Mouse (Mus musculus) liver, embryonic 15.5 days (tissue): ENCODE results near the gene Sema3a. TPM values are rescaled to one million over a fixed set of nuclear protein-coding genes. Genes with fewer than 3 reads are reported as not detected.

Source experiments
- ATAC-seq: fragments of 200-750 bp; cut with Nextera tagmentation; 2 replicates; pipeline ENCODE4 v1.8.0; 2017; ENCODE audit warnings: moderate number of reproducible peaks, mild to moderate bottlenecking, moderate library complexity; ENCODE audit not compliant: insufficient read depth
- H3K27ac ChIP-seq: fragments of 300-500 bp; sonication (generic); replicated peaks from 2 replicates; pipeline ENCODE4 v1.5.1; 2015; ENCODE audit warnings: mild to moderate bottlenecking, inconsistent platforms
- H3K27me3 ChIP-seq: fragments of 300-500 bp; sonication (generic); 2 replicates; pipeline ENCODE4 v1.6.1; 2015; ENCODE audit warnings: mild to moderate bottlenecking, inconsistent platforms
- H3K36me3 ChIP-seq: fragments of 300-500 bp; sonication (generic); replicated peaks from 2 replicates; pipeline ENCODE4 v1.6.1; 2015; ENCODE audit warnings: moderate library complexity, mild to moderate bottlenecking, inconsistent platforms
- H3K4me1 ChIP-seq: fragments of 300-500 bp; sonication (generic); replicated peaks from 2 replicates; pipeline ENCODE4 v1.6.1; 2015; ENCODE audit warnings: inconsistent platforms
- H3K4me2 ChIP-seq: fragments of 300-500 bp; sonication (generic); 2 replicates; pipeline ENCODE4 v1.6.1; 2015; ENCODE audit warnings: moderate library complexity, mild to moderate bottlenecking, inconsistent platforms
- H3K4me3 ChIP-seq: fragments of 300-500 bp; sonication (generic); replicated peaks from 2 replicates; pipeline ENCODE4 v1.5.1; 2015; ENCODE audit warnings: mild to moderate bottlenecking, inconsistent platforms
- H3K9ac ChIP-seq: fragments of 300-500 bp; sonication (generic); 2 replicates; pipeline ENCODE4 v1.6.1; 2015; ENCODE audit warnings: moderate library complexity, mild to moderate bottlenecking, inconsistent platforms
- H3K9me3 ChIP-seq: fragments of 300-500 bp; sonication (generic); replicated peaks from 2 replicates; pipeline ENCODE4 v1.6.1; 2016; ENCODE audit warnings: inconsistent platforms
- WGBS: fragments of 180-500 bp; shearing (Covaris S2); methylation state at CpG from one replicate; pipeline ENCODE4 v1.1.7; 2015; ENCODE audit warnings: mixed read lengths; ENCODE audit not compliant: insufficient replicate concordance; 5-methylcytosine and 5-hydroxymethylcytosine counted together
- polyA plus RNA-seq: library from polyadenylated mRNA; unstranded; fragments of >200 nt; fragmentation: Nextera tagmentation; extraction: Ambion mirVana; gene quantifications from 2 replicates; pipeline ENCODE4 v1.2.1, GENCODE M21; 2015

Gene Sema3a
- polyA plus RNA-seq, 1 experiment from 2014 or later: 1.2 TPM

GRCm38 (mm10) chr5:13157761-13158612, 32.8 kb downstream of the Sema3a start:
- 56% methylated on average over 5 of the region's 5 CpGs for WGBS
- Histone ChIP-seq H3K9ac (no peak overlapping the region), H3K4me2 (no peak overlapping the region), H3K4me1 (no peaks in the 10 kb centered on the region), H3K9me3 (no peaks in the 10 kb centered on the region), H3K36me3 (no peaks in the 10 kb centered on the region), H3K27ac (no peak overlapping the region), H3K27me3 (no peaks in the 10 kb centered on the region), H3K4me3 (no peak overlapping the region)
- no peak for ATAC-seq

- no peak overlapping the region for H3K27ac ChIP-seq
- H3K27me3 ChIP-seq: no peaks in the 10 kb centered on the region
- H3K9ac ChIP-seq: no peak overlapping the region
- no peaks in the 10 kb centered on the region for H3K9me3 ChIP-seq
- H3K4me3 ChIP-seq: no peak overlapping the region
- H3K4me1 ChIP-seq: no peaks in the 10 kb centered on the region
- H3K36me3 ChIP-seq: no peaks in the 10 kb centered on the region
- no peak for ATAC-seq
- H3K4me2 ChIP-seq: no peak overlapping the region
- WGBS: 59% methylated on average over 2 of the region's 2 CpGs
Observed at GRCm38 (mm10) chr5:13182186-13182585, 57.0 kb downstream of the Sema3a start.

- no peaks in the 10 kb centered on the region for H3K9me3 ChIP-seq
- no peaks in the 10 kb centered on the region for H3K36me3 ChIP-seq
- H3K4me2 ChIP-seq: no peak overlapping the region
- no peak overlapping the region for H3K27ac ChIP-seq
- H3K4me3 ChIP-seq: no peak overlapping the region
- no peak for ATAC-seq
- no peak overlapping the region for H3K9ac ChIP-seq
- 27% methylated on average over 3 of the region's 3 CpGs for WGBS
- no peaks in the 10 kb centered on the region for H3K27me3 ChIP-seq
- no peaks in the 10 kb centered on the region for H3K4me1 ChIP-seq
Observed at GRCm38 (mm10) chr5:13197886-13198285, 72.7 kb downstream of the Sema3a start.

DNA sequence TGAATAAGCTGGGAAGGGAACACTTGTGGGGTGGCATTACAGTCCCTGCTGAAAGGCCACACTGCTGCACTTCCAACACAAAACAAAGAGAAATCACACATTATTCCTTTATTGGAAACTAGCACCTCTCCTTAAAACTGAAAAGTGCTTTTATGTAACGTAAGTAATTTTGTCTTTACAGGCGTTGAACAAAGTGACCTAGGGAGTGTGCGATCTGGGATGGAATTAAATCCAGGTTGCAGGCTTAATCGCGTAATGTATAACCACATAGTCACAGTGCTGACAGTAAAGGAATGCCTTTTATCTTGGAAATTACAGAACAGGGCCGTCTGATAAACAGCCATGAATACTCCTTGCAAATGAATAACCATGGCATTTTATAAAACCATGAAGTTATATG, 74.5 kb downstream of the Sema3a start:
- Histone ChIP-seq H3K27ac (no peak overlapping the region), H3K9me3 (no peaks in the 10 kb centered on the region), H3K36me3 (no peaks in the 10 kb centered on the region), H3K4me3 (no peak overlapping the region), H3K27me3 (no peaks in the 10 kb centered on the region), H3K4me2 (no peak overlapping the region), H3K4me1 (no peaks in the 10 kb centered on the region), H3K9ac (no peak overlapping the region)
- 70% methylated on average over 6 of the region's 6 CpGs for WGBS
- no peak for ATAC-seq

DNA sequence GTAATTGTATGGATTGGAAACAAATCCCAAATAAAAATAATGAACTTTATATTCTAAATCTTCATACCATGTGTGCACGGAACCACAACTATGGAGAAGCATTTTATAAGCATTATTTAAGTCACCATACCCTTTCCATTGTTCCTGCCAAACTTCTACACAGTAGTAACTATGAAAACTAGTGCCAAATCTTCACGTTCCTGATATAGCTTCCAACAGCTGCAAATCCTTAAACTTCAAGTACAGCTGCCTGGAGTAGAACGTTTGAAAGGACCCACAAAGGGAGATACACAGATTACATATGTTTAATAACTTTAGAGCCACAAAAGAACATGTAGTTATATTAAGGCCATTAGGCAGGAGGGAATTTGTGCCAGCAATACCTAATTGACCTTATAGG, 130.1 kb downstream of the Sema3a start:
- Histone ChIP-seq H3K36me3 (no peaks in the 10 kb centered on the region), H3K27me3 (no peaks in the 10 kb centered on the region), H3K4me1 (no peaks in the 10 kb centered on the region), H3K4me2 (no peak overlapping the region), H3K4me3 (no peak overlapping the region), H3K9ac (no peak overlapping the region), H3K9me3 (no peaks in the 10 kb centered on the region), H3K27ac (no peak overlapping the region)
- 49% methylated on average over 3 of the region's 3 CpGs for WGBS
- ATAC-seq: no peak

- H3K4me3 ChIP-seq: no peak overlapping the region
- no peak overlapping the region for H3K9ac ChIP-seq
- H3K4me1 ChIP-seq: no peaks in the 10 kb centered on the region
- H3K27ac ChIP-seq: no peak overlapping the region
- no peaks in the 10 kb centered on the region for H3K27me3 ChIP-seq
- no peaks in the 10 kb centered on the region for H3K36me3 ChIP-seq
- H3K9me3 ChIP-seq: no peaks in the 10 kb centered on the region
- no peak for ATAC-seq
- WGBS: 36% methylated on average over 1 of the region's 1 CpGs
- H3K4me2 ChIP-seq: no peak overlapping the region
Observed at GRCm38 (mm10) chr5:13256321-13256720, 131.1 kb downstream of the Sema3a start.

DNA sequence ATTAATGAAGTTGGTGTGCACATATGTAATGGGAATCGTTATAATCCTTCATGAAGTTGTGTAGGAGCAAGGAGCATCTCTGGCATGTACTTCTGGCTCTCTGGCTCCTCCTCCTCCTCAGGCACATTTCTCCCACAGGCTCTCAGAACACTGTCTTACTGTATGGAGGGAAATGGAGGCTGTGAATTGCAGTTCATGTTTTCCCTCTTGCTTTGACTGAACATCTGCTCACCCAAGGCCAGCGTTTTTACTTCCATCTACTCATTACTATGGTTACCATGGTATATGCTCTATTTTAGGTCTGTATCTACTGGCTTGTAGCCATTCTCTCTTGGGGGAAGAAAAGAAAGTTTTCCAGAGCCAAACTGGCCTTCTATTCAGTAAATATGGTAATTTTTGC, 137.9 kb downstream of the Sema3a start:
- Histone ChIP-seq H3K4me2 (no peak overlapping the region), H3K27ac (no peak overlapping the region), H3K36me3 (no peaks in the 10 kb centered on the region), H3K4me1 (no peaks in the 10 kb centered on the region), H3K27me3 (no peaks in the 10 kb centered on the region), H3K9me3 (no peaks in the 10 kb centered on the region), H3K4me3 (no peak overlapping the region), H3K9ac (no peak overlapping the region)
- 59% methylated on average over 2 of the region's 2 CpGs for WGBS
- no peak for ATAC-seq

DNA sequence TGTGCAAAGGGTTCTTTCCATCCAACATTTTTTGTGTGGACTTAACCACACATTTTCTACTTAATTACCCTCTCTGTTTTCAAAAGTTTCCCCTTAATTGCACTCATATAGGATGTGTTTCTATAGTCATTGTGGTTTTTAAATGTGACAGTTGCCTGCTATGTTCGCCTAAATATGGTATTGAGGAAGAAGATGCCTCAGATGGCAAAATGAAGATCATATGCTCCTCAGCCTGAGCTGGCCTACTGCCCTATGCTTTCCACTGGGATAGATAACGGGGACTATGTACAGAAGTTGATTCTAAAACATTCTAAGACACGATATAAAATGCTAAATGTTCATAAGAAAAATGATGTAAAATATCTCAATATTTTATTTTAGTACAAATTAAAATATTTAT, 138.3 kb downstream of the Sema3a start:
- Histone ChIP-seq H3K27me3 (no peaks in the 10 kb centered on the region), H3K9me3 (no peaks in the 10 kb centered on the region), H3K4me1 (no peaks in the 10 kb centered on the region), H3K27ac (no peak overlapping the region), H3K36me3 (no peaks in the 10 kb centered on the region), H3K9ac (no peak overlapping the region), H3K4me3 (no peak overlapping the region), H3K4me2 (no peak overlapping the region)
- 47% methylated on average over 3 of the region's 3 CpGs for WGBS
- ATAC-seq: no peak

- Histone ChIP-seq H3K9ac (no peak overlapping the region), H3K4me2 (no peak overlapping the region), H3K4me3 (no peak overlapping the region), H3K36me3 (no peaks in the 10 kb centered on the region), H3K4me1 (no peaks in the 10 kb centered on the region), H3K27me3 (no peaks in the 10 kb centered on the region), H3K9me3 (no peaks in the 10 kb centered on the region), H3K27ac (no peak overlapping the region)
- ATAC-seq: no peak
- WGBS: 63% methylated on average over 4 of the region's 4 CpGs
Observed at GRCm38 (mm10) chr5:13312667-13313066, 187.5 kb downstream of the Sema3a start.

DNA sequence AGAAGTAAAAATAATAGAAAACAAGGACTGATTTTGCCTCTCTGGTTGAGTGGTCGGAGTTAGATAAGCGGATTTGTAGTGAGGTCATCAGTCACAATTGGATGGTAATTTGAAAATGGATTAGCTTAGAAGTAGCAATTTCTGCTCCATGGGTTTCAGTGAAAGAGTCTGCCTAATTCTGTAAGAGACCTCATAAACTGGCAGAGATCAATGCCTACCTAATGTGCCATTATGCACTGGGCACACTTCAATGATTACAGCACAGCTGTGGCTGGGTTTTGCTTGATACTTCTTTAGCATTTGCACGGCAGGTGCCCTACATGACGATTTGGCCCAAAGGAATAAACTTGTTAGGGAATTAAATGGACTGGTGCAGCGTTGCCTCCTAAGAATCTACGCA, 188.8 kb downstream of the Sema3a start:
- no peak overlapping the region for H3K4me3 ChIP-seq
- H3K9ac ChIP-seq: no peak overlapping the region
- no peaks in the 10 kb centered on the region for H3K36me3 ChIP-seq
- no peaks in the 10 kb centered on the region for H3K4me1 ChIP-seq
- H3K4me2 ChIP-seq: no peak overlapping the region
- H3K27ac ChIP-seq: no peak overlapping the region
- no peaks in the 10 kb centered on the region for H3K9me3 ChIP-seq
- WGBS: 60% methylated on average over 6 of the region's 6 CpGs
- no peak for ATAC-seq
- H3K27me3 ChIP-seq: no peaks in the 10 kb centered on the region

DNA sequence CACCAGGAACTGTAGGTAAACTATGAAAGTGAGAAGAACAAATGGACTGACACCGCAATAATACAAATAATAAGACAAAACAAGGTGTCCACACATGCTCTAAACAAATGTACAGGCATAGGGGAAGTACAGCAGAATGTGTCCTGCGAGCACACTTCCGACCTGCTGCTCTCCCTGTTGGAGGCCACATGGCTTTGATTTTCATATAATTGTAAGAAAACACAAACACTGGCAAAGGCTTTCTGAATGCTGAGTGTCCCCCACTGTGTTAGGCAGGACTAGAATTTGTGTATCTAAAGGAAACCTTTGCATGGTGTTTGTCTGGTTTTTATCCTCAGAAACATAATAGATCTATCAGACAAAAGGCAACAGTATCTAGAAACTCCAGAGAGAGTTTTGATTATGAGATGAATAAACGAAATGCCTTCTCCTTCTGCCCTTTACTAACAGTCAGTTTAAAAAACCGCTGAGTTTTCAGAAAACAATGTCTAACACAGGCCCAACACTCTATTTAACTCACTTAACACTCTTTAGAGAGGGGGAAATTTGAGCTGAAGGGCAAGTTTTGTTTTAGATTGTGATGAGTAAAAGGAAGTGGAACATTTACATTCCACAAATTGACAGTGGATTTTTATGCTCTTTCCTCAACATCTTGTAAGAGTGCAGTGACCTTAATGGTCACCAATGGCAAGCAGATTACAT, 193.7 kb downstream of the Sema3a start:
- 47% methylated on average over 5 of the region's 5 CpGs for WGBS
- Histone ChIP-seq H3K4me1 (no peaks in the 10 kb centered on the region), H3K9me3 (no peaks in the 10 kb centered on the region), H3K4me3 (no peak overlapping the region), H3K9ac (no peak overlapping the region), H3K4me2 (no peak overlapping the region), H3K27me3 (no peaks in the 10 kb centered on the region), H3K36me3 (no peaks in the 10 kb centered on the region), H3K27ac (no peak overlapping the region)
- ATAC-seq: no peak
